13 mouse cellular contexts compared by ENCODE assay signal in the genomic region with DNA sequence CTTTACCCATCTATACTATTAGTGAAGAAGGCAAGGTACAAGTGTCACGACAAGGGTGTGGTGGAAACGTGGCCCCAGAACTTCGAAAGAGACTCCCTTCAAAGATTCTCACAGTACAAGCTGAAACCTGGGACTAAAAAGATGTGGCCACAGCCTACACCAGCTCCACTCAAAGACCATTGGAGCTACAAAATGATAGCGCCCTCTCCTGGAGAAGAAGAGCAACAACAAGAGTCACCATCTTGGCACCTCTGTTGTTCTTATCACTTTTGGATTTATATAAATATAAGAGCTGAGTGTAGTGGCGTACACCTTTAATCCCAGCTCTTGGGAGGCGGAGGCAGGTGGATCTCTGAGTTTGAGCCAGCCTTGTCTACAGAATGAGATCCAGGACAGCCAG. TPM values are rescaled to one million over a fixed set of nuclear protein-coding genes. Genes with fewer than 3 reads are reported as not detected.
DNase-seq lines count a peak whose midpoint lies in the region; ATAC-seq and TF ChIP-seq lines count a peak whose summit lies in the region.
"Had no signal": no experiment of that assay in that cellular context is flagged by ENCODE, and none has a peak within 500 bp of the region (broad histone marks: within the 10 kb centered on the region; RNA-seq: fewer than 3 reads in every experiment).

No protein-coding gene starts in this region.

- WGBS in forebrain, postnatal 0 days = 55% methylated on average over 6 of the region's 6 CpGs
- 58% methylated on average over 6 of the region's 6 CpGs for WGBS in forebrain, embryonic 13.5 days
- 62% methylated on average over 6 of the region's 6 CpGs for WGBS in lung, postnatal 0 days
- 70% methylated on average over 6 of the region's 6 CpGs for WGBS in stomach, postnatal 0 days

- no peak overlapping the region for H3K9ac ChIP-seq in forebrain, postnatal 0 days
- no peak overlapping the region for H3K9ac ChIP-seq in forebrain, embryonic 13.5 days
- H3K9ac ChIP-seq in lung, postnatal 0 days (replicated peaks; ENCODE audit: low read depth) = no peak overlapping the region
- H3K9ac ChIP-seq in stomach, postnatal 0 days (ENCODE audit: low read length) = no peak overlapping the region
- H3K9ac ChIP-seq: embryonic facial prominence, embryonic 15.5 days had no signal

- H3K4me3 ChIP-seq in forebrain, postnatal 0 days (ENCODE audit: low read depth, low read length) = no peak overlapping the region
- no peak overlapping the region for H3K4me3 ChIP-seq in forebrain, embryonic 13.5 days
- H3K4me3 ChIP-seq in lung, postnatal 0 days (ENCODE audit: low read depth, low read length) = no peak overlapping the region
- no peak overlapping the region for H3K4me3 ChIP-seq in stomach, postnatal 0 days (ENCODE audit: low read depth, low read length)
- H3K4me3 ChIP-seq: embryonic facial prominence, embryonic 15.5 days had no signal

- H3K4me1 ChIP-seq in forebrain, postnatal 0 days (ENCODE audit: insufficient read depth) = no peaks in the 10 kb centered on the region
- peaks cover 8% of the 10 kb centered on the region for H3K4me1 ChIP-seq in forebrain, embryonic 13.5 days
- H3K4me1 ChIP-seq in lung, postnatal 0 days (ENCODE audit: insufficient read depth, low read depth, low read length) = peaks cover 3% of the 10 kb centered on the region; the same call in 1 of the 2 replicates
- no peaks in the 10 kb centered on the region for H3K4me1 ChIP-seq in stomach, postnatal 0 days (replicated peaks; ENCODE audit: control insufficient read depth, insufficient read depth)

- H3K36me3 ChIP-seq in forebrain, postnatal 0 days (ENCODE audit: insufficient read depth) = no peaks in the 10 kb centered on the region
- no peaks in the 10 kb centered on the region for H3K36me3 ChIP-seq in forebrain, embryonic 13.5 days (ENCODE audit: poor library complexity, severe bottlenecking)
- no peaks in the 10 kb centered on the region for H3K36me3 ChIP-seq in lung, postnatal 0 days (ENCODE audit: insufficient read depth, low read length)
- H3K36me3 ChIP-seq in stomach, postnatal 0 days (ENCODE audit: control insufficient read depth, insufficient read depth, low read length) = no peaks in the 10 kb centered on the region
- H3K36me3 ChIP-seq: embryonic facial prominence, embryonic 15.5 days had no signal

- no peak for ATAC-seq in forebrain, postnatal 0 days
- ATAC-seq in forebrain, embryonic 13.5 days = no peak
- ATAC-seq in lung, postnatal 0 days = no peak
- no peak for ATAC-seq in stomach, postnatal 0 days (ENCODE audit: low FRiP score, low TSS enrichment)

- peak; percentile 33 for TF ChIP-seq CTCF in forebrain, postnatal 0 days (IDR thresholded peaks at IDR 0.05; ENCODE audit: low read depth)
- peak; percentile 62 for TF ChIP-seq CTCF in lung, postnatal 0 days (IDR thresholded peaks at IDR 0.05)
- TF ChIP-seq CTCF in stomach, postnatal 0 days (IDR thresholded peaks at IDR 0.05; ENCODE audit: low read depth) = peak; percentile 63

- H3K4me2 ChIP-seq in forebrain, postnatal 0 days (ENCODE audit: low read depth) = no peak overlapping the region
- H3K4me2 ChIP-seq in forebrain, embryonic 13.5 days = no peak overlapping the region
- no peak overlapping the region for H3K4me2 ChIP-seq in lung, postnatal 0 days (replicated peaks; ENCODE audit: low read depth, low read length)
- no peak overlapping the region for H3K4me2 ChIP-seq in stomach, postnatal 0 days (replicated peaks; ENCODE audit: low read depth)
- H3K4me2 ChIP-seq: embryonic facial prominence, embryonic 15.5 days had no signal

- DNase-seq in forebrain, postnatal 0 days = no peak
- DNase-seq in lung, postnatal 0 days (ENCODE audit: low spot score) = peak; percentile 37
- no peak for DNase-seq in lung, postnatal 14 days
- DNase-seq in c-Kit-positive CD71-positive TER-119-positive erythroid progenitor cells, embryonic 14.5 days (ENCODE audit: low spot score) = peak; percentile 20
- no peak for DNase-seq in stomach, postnatal 0 days (ENCODE audit: low spot score)
- no peak for DNase-seq in urinary bladder, adult 18-20 months (ENCODE audit: low spot score in 2 of 2)
- no peak for DNase-seq in adipocyte (ENCODE audit: low spot score)
- DNase-seq: cerebellum, adult 11 months had no signal

- H3K27ac ChIP-seq in forebrain, postnatal 0 days (ENCODE audit: low read depth, low read length) = no peak overlapping the region
- H3K27ac ChIP-seq in forebrain, embryonic 13.5 days = no peak overlapping the region
- H3K27ac ChIP-seq in lung, postnatal 0 days (ENCODE audit: low read length) = no peak overlapping the region
- H3K27ac ChIP-seq in stomach, postnatal 0 days (replicated peaks) = no peak overlapping the region
- H3K27ac ChIP-seq: embryonic facial prominence, embryonic 15.5 days had no signal

- no peaks in the 10 kb centered on the region for H3K9me3 ChIP-seq in forebrain, postnatal 0 days (ENCODE audit: low read length)
- H3K9me3 ChIP-seq in forebrain, embryonic 13.5 days (replicated peaks) = no peaks in the 10 kb centered on the region; the same call in 1 of the 2 replicates
- no peaks in the 10 kb centered on the region for H3K9me3 ChIP-seq in lung, postnatal 0 days (ENCODE audit: low read length)
- H3K9me3 ChIP-seq in stomach, postnatal 0 days (ENCODE audit: control insufficient read depth, low read length) = no peaks in the 10 kb centered on the region
- H3K9me3 ChIP-seq: embryonic facial prominence, embryonic 15.5 days had no signal

- no peak for TF ChIP-seq EP300 in lung, postnatal 0 days (IDR thresholded peaks at IDR 0.05)
- no peak for TF ChIP-seq EP300 in stomach, postnatal 0 days (optimal IDR thresholded peaks at IDR 0.05)

- no peaks in the 10 kb centered on the region for H3K27me3 ChIP-seq in forebrain, postnatal 0 days (ENCODE audit: insufficient read depth, low read length)
- H3K27me3 ChIP-seq in forebrain, embryonic 13.5 days = 0 out of 2 replicates have a peak, but pooled peaks cover 3% of the 10 kb centered on the region
- H3K27me3 ChIP-seq in lung, postnatal 0 days (replicated peaks; ENCODE audit: insufficient read depth, low read length) = no peaks in the 10 kb centered on the region
- no peaks in the 10 kb centered on the region for H3K27me3 ChIP-seq in stomach, postnatal 0 days (ENCODE audit: control insufficient read depth, insufficient read depth, low read length)
- H3K27me3 ChIP-seq: embryonic facial prominence, embryonic 15.5 days had no signal

RNA-seq across cellular contexts. Expression of a gene that starts 14.0 kb away (rescaled TPM):
- not detected in 2 replicates for total RNA-seq in forebrain, postnatal 0 days (2014; rRNA removed)
- not detected in 2 replicates for polyA plus RNA-seq in forebrain, postnatal 0 days (2015; fragmentation: Nextera tagmentation; extraction: Ambion mirVana)
- not detected in 2 replicates for polyA plus RNA-seq in forebrain, embryonic 13.5 days (2015; fragmentation: Nextera tagmentation; extraction: Ambion mirVana)
- polyA plus RNA-seq in lung, postnatal 0 days (2015; fragmentation: Nextera tagmentation; extraction: Ambion mirVana) = not detected in 2 replicates
- polyA plus RNA-seq in stomach, postnatal 0 days (2015; fragmentation: Nextera tagmentation; extraction: Ambion mirVana) = not detected in 2 replicates
- total RNA-seq: left cerebral cortex, postnatal 36 days had no signal
- polyA plus RNA-seq: embryonic facial prominence, embryonic 15.5 days; heart, embryonic 14.5 days; lung, embryonic 16.5 days had no signal

RNA-seq across cellular contexts. Expression of a gene that starts 35.1 kb away (rescaled TPM):
- 174 and 222 TPM in 2 replicates for total RNA-seq in forebrain, postnatal 0 days (2014; rRNA removed)
- polyA plus RNA-seq in forebrain, postnatal 0 days (2015; fragmentation: Nextera tagmentation; extraction: Ambion mirVana) = 22.2 and 23.6 TPM in 2 replicates
- polyA plus RNA-seq in forebrain, embryonic 13.5 days (2015; fragmentation: Nextera tagmentation; extraction: Ambion mirVana) = 33.1 and 41.4 TPM in 2 replicates
- polyA plus RNA-seq in lung, postnatal 0 days (2015; fragmentation: Nextera tagmentation; extraction: Ambion mirVana) = 23.7 and 26.3 TPM in 2 replicates
- polyA plus RNA-seq in stomach, postnatal 0 days (2015; fragmentation: Nextera tagmentation; extraction: Ambion mirVana) = 16.8 and 18.7 TPM in 2 replicates

RNA-seq across cellular contexts. Expression of a gene that starts 35.4 kb away (rescaled TPM):
- total RNA-seq in forebrain, postnatal 0 days (2014; rRNA removed) = 0.90 and 2.5 TPM in 2 replicates
- polyA plus RNA-seq in forebrain, postnatal 0 days (2015; fragmentation: Nextera tagmentation; extraction: Ambion mirVana) = 2.9 and 3.5 TPM in 2 replicates
- polyA plus RNA-seq in forebrain, embryonic 13.5 days (2015; fragmentation: Nextera tagmentation; extraction: Ambion mirVana) = 0.39 and 0.49 TPM in 2 replicates
- not detected in 2 replicates for polyA plus RNA-seq in lung, postnatal 0 days (2015; fragmentation: Nextera tagmentation; extraction: Ambion mirVana)
- 0.41 and 0.65 TPM in 2 replicates for polyA plus RNA-seq in stomach, postnatal 0 days (2015; fragmentation: Nextera tagmentation; extraction: Ambion mirVana)
- total RNA-seq: left cerebral cortex, postnatal 36 days had no signal
- polyA plus RNA-seq: heart, embryonic 14.5 days; lung, embryonic 16.5 days had no signal

Comparison
In these comparisons a context has a peak if more than half of its experiments do, and no peak if none do; other contexts are left out.
1. DNase-seq: peak in lung, postnatal 0 days (single experiment) and c-Kit-positive CD71-positive TER-119-positive erythroid progenitor cells, embryonic 14.5 days (single experiment); none in forebrain, postnatal 0 days (single experiment), lung, postnatal 14 days (single experiment), stomach, postnatal 0 days (single experiment), urinary bladder, adult 18-20 months (0 of 2) and adipocyte (single experiment).
2. Peak in every context shown above with its lines, with median percentiles within 50 percentile points of each other: CTCF ChIP-seq.